Mouse (Mus musculus): Measurements from ENCODE around the gene Fkbp9. TPM values are rescaled to one million over a fixed set of nuclear protein-coding genes. Genes with fewer than 3 reads are reported as not detected.

Gene Fkbp9
- polyA plus RNA-seq, 1 experiment from 2014 or later, result 50.4 TPM

DNA sequence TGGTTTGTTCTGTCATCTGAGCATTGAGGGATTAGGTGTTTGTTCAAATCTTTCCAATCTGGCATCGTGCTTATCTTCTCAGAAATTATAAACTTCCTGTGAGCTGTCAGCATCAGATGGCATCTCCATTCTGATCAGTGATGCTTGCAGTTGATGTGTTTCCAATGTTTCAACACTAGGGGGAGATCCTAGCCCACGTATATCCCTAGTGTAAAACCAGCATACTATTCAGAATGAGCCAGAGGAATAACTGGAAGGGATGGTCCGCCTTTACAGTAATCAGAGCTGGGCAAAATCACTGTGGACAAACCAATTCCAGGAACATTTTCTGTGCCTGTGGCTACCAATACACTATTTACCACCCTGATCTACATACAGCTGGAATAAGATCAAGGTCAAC is 23.2 kb upstream of the Fkbp9 start:
- no peaks in the 10 kb centered on the region for H3K27me3 ChIP-seq
- H3K9me3 ChIP-seq, result no peaks in the 10 kb centered on the region
- no peak overlapping the region for H3K9ac ChIP-seq
- H3K4me2 ChIP-seq, result no peak overlapping the region
- peak; percentile 84 for ATAC-seq (ENCODE audit: low FRiP score)
- no peaks in the 10 kb centered on the region for H3K36me3 ChIP-seq (replicated peaks)
- 17% methylated on average over 3 of the region's 3 CpGs for WGBS
- H3K4me1 ChIP-seq, result peaks cover 8% of the 10 kb centered on the region
- no peak overlapping the region for H3K4me3 ChIP-seq (replicated peaks)
- H3K27ac ChIP-seq, result no peak overlapping the region

GRCm38 (mm10) chr6:56813332-56813731 is 18.5 kb upstream of the Fkbp9 start:
- no peaks in the 10 kb centered on the region for H3K27me3 ChIP-seq
- H3K4me1 ChIP-seq, result peaks cover 10% of the 10 kb centered on the region
- no peak overlapping the region for H3K27ac ChIP-seq
- 38% methylated on average over 2 of the region's 2 CpGs for WGBS
- no peaks in the 10 kb centered on the region for H3K9me3 ChIP-seq
- no peak for ATAC-seq (ENCODE audit: low FRiP score)
- no peak overlapping the region for H3K9ac ChIP-seq
- no peaks in the 10 kb centered on the region for H3K36me3 ChIP-seq (replicated peaks)
- no peak overlapping the region for H3K4me3 ChIP-seq (replicated peaks)
- H3K4me2 ChIP-seq, result no peak overlapping the region

- ATAC-seq (ENCODE audit: low FRiP score), result no peak
- peaks cover 2% of the 10 kb centered on the region for H3K4me1 ChIP-seq
- WGBS, result 72% methylated on average over 5 of the region's 5 CpGs
- no peaks in the 10 kb centered on the region for H3K36me3 ChIP-seq (replicated peaks)
- no peak overlapping the region for H3K4me2 ChIP-seq
- H3K9me3 ChIP-seq, result no peaks in the 10 kb centered on the region
- H3K4me3 ChIP-seq (replicated peaks), result no peak overlapping the region
- no peak overlapping the region for H3K27ac ChIP-seq
- H3K27me3 ChIP-seq, result no peaks in the 10 kb centered on the region
- no peak overlapping the region for H3K9ac ChIP-seq
Measured at GRCm38 (mm10) chr6:56818436-56819123, 13.3 kb upstream of the Fkbp9 start.

DNA sequence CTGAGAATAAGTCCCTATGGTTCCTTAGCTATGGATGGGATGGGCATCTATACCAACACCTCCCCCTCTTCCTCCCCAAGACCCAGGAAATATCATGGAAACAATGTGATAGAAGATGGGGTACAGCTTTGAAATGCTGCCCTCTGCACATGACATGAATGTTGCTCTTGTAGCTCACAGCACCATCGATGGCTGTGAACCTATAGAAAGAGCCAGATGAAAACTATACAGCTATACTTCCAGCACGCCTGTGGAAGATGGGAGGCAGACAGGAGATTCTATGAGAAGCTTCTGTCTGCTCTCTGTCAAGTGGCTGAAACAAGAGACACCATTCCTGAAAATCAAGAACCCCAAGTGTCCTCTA is 12.8 kb upstream of the Fkbp9 start:
- H3K4me2 ChIP-seq, result no peak overlapping the region
- ATAC-seq (ENCODE audit: low FRiP score), result no peak
- H3K27ac ChIP-seq, result no peak overlapping the region
- no peaks in the 10 kb centered on the region for H3K36me3 ChIP-seq (replicated peaks)
- H3K4me1 ChIP-seq, result no peaks in the 10 kb centered on the region
- no peaks in the 10 kb centered on the region for H3K9me3 ChIP-seq
- 89% methylated on average over 2 of the region's 2 CpGs for WGBS
- no peak overlapping the region for H3K4me3 ChIP-seq (replicated peaks)
- no peaks in the 10 kb centered on the region for H3K27me3 ChIP-seq
- H3K9ac ChIP-seq, result no peak overlapping the region

DNA sequence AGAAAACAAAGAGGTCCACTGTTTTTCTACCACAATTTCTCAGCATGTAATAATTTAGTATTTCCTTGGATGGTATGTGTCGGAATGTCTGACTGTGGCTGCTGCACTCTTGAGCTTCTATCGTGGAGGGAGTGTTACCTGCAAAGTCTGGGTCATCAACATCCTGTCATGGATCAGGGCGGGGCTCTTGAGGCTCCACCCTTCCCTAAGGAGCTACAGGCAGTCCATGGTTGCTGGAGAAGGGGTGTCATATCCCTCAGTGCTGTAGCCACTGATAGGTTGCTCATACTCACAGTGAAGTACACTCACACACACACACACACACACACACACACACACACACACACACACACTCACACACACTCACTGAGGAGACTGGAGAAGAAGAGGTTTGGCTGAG is 6.2 kb upstream of the Fkbp9 start:
- Histone ChIP-seq H3K27me3 (no peaks in the 10 kb centered on the region), H3K4me2 (no peak overlapping the region), H3K9me3 (no peaks in the 10 kb centered on the region), H3K4me1 (no peaks in the 10 kb centered on the region), H3K9ac (no peak overlapping the region), H3K27ac (no peak overlapping the region), H3K4me3 (replicated peaks) (no peak overlapping the region), H3K36me3 (replicated peaks) (no peaks in the 10 kb centered on the region)
- WGBS, result 71% methylated on average over 3 of the region's 3 CpGs
- no peak for ATAC-seq (ENCODE audit: low FRiP score)

- peak overlapping the region; percentile 85 for H3K4me2 ChIP-seq
- H3K4me3 ChIP-seq (replicated peaks), result peak overlapping the region; percentile 62
- peaks cover 4% of the 10 kb centered on the region; the same call in 1 of the 2 replicates for H3K27me3 ChIP-seq
- peak; percentile 27 for ATAC-seq (ENCODE audit: low FRiP score)
- H3K27ac ChIP-seq, result peak overlapping the region; percentile 70; the same call in 1 of the 2 replicates
- peaks cover 3% of the 10 kb centered on the region; the same call in 1 of the 2 replicates for H3K4me1 ChIP-seq
- peak overlapping the region; percentile 66 for H3K9ac ChIP-seq
- WGBS, result 2% methylated on average over 14 of the region's 15 CpGs
- no peaks in the 10 kb centered on the region for H3K9me3 ChIP-seq
- no peaks in the 10 kb centered on the region for H3K36me3 ChIP-seq (replicated peaks)
Measured at GRCm38 (mm10) chr6:56832407-56832796, 543 bp downstream of the Fkbp9 start.

DNA sequence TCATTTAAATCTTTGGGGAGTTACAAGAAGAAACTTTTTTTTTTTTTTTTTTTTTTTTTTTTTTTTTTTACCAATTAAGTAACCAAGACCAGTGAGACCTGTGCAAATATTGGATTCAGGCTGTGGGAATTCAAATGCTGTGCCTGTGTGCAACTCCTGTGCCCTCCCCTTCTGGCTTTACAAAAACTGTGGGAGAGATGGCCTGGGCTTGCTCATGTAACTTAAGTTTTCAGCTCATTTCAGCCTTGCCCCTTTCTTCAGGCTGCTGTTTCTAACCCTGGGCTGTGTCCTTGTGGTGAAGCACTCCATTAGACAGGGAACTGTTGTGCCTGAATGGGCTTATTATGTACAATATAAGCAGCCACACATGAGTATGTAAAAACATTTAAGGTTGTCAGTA is 971 bp downstream of the Fkbp9 start:
- Histone ChIP-seq H3K4me1 (peaks cover 3% of the 10 kb centered on the region; the same call in 1 of the 2 replicates), H3K36me3 (replicated peaks) (no peaks in the 10 kb centered on the region), H3K4me2 (peak overlapping the region; percentile 85), H3K9me3 (no peaks in the 10 kb centered on the region), H3K27me3 (peaks cover 4% of the 10 kb centered on the region; the same call in 1 of the 2 replicates), H3K9ac (no peak overlapping the region), H3K4me3 (replicated peaks) (no peak overlapping the region; the same call in 1 of the 2 replicates), H3K27ac (no peak overlapping the region)
- no peak for ATAC-seq (ENCODE audit: low FRiP score)

GRCm38 (mm10) chr6:56834769-56835168 is 2.9 kb downstream of the Fkbp9 start:
- H3K27ac ChIP-seq, result no peak overlapping the region
- no peak overlapping the region for H3K9ac ChIP-seq
- H3K9me3 ChIP-seq, result no peaks in the 10 kb centered on the region
- no peak overlapping the region for H3K4me2 ChIP-seq
- H3K4me3 ChIP-seq (replicated peaks), result no peak overlapping the region
- ATAC-seq (ENCODE audit: low FRiP score), result no peak
- WGBS, result 55% methylated on average over 5 of the region's 5 CpGs
- H3K27me3 ChIP-seq, result peaks cover 4% of the 10 kb centered on the region; the same call in 1 of the 2 replicates
- no peaks in the 10 kb centered on the region for H3K36me3 ChIP-seq (replicated peaks)
- H3K4me1 ChIP-seq, result peaks cover 3% of the 10 kb centered on the region; the same call in 1 of the 2 replicates

GRCm38 (mm10) chr6:56835532-56835931 is 3.7 kb downstream of the Fkbp9 start:
- no peak for ATAC-seq (ENCODE audit: low FRiP score)
- Histone ChIP-seq H3K36me3 (replicated peaks) (no peaks in the 10 kb centered on the region), H3K9me3 (no peaks in the 10 kb centered on the region), H3K4me1 (peaks cover 3% of the 10 kb centered on the region; the same call in 1 of the 2 replicates), H3K27me3 (peaks cover 4% of the 10 kb centered on the region; the same call in 1 of the 2 replicates), H3K27ac (no peak overlapping the region), H3K9ac (no peak overlapping the region), H3K4me2 (no peak overlapping the region), H3K4me3 (replicated peaks) (no peak overlapping the region)
- WGBS, result 86% methylated on average over 10 of the region's 10 CpGs

DNA sequence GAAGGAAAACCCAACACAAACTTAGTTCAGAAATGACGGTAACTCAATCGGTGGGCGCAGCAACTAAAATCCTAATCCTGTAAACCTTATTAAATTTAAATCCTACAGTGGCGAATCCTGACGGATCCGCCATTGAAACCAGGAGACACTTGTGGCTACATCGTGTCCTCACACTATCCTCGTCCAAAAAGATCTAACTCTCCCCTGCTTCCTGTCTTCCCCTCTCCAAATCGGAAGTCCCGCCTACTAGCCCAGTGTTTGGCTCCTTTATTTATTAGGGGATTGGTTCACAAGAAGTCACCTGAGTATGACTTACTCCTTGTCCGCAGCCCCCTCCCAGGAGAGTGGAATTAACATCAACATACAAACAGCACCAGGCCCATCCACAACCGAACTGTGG is 5.3 kb downstream of the Fkbp9 start:
- WGBS, result 95% methylated on average over 12 of the region's 12 CpGs
- Histone ChIP-seq H3K27ac (no peak overlapping the region), H3K4me1 (peaks cover 3% of the 10 kb centered on the region; the same call in 1 of the 2 replicates), H3K4me3 (replicated peaks) (no peak overlapping the region), H3K27me3 (peaks cover 4% of the 10 kb centered on the region; the same call in 1 of the 2 replicates), H3K4me2 (no peak overlapping the region), H3K9me3 (no peaks in the 10 kb centered on the region), H3K36me3 (replicated peaks) (no peaks in the 10 kb centered on the region), H3K9ac (no peak overlapping the region)
- ATAC-seq (ENCODE audit: low FRiP score), result no peak

- WGBS, result 88% methylated on average over 3 of the region's 3 CpGs
- no peak for ATAC-seq (ENCODE audit: low FRiP score)
- H3K4me2 ChIP-seq, result no peak overlapping the region
- H3K4me1 ChIP-seq, result no peaks in the 10 kb centered on the region
- no peak overlapping the region for H3K27ac ChIP-seq
- H3K27me3 ChIP-seq, result no peaks in the 10 kb centered on the region
- H3K4me3 ChIP-seq (replicated peaks), result no peak overlapping the region
- H3K9ac ChIP-seq, result no peak overlapping the region
- H3K36me3 ChIP-seq (replicated peaks), result no peaks in the 10 kb centered on the region
- H3K9me3 ChIP-seq, result no peaks in the 10 kb centered on the region
Measured at GRCm38 (mm10) chr6:56837621-56838020, 5.8 kb downstream of the Fkbp9 start.

DNA sequence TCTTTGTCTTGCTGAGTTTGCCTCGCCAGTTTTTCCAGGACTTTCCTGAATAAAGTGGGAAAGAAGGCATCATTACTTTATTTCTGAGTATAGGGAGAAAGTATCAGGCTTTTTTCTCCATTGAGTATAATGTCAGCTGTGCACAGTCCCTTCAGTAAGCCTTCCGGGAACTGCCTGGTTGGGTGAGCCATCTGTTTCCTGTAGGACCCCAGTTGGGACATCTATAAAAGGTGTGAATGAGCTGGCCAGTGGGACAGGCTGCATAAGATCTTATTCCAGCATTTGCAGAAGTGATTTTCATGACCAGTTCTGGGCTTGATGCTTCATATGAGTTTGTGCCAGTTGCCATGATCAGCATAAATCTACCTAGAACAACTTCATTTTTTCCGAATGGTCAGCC is 11.4 kb downstream of the Fkbp9 start:
- no peak overlapping the region for H3K9ac ChIP-seq
- no peaks in the 10 kb centered on the region for H3K4me1 ChIP-seq
- no peaks in the 10 kb centered on the region for H3K36me3 ChIP-seq (replicated peaks)
- no peaks in the 10 kb centered on the region for H3K27me3 ChIP-seq
- H3K4me3 ChIP-seq (replicated peaks), result no peak overlapping the region
- no peaks in the 10 kb centered on the region for H3K9me3 ChIP-seq
- no peak overlapping the region for H3K4me2 ChIP-seq
- H3K27ac ChIP-seq, result no peak overlapping the region
- no peak for ATAC-seq (ENCODE audit: low FRiP score)
- WGBS, result 83% methylated on average over 3 of the region's 3 CpGs

GRCm38 (mm10) chr6:56844365-56844764 is 12.5 kb downstream of the Fkbp9 start:
- H3K4me1 ChIP-seq, result no peaks in the 10 kb centered on the region
- no peak overlapping the region for H3K9ac ChIP-seq
- no peak overlapping the region for H3K4me3 ChIP-seq (replicated peaks)
- no peaks in the 10 kb centered on the region for H3K9me3 ChIP-seq
- ATAC-seq (ENCODE audit: low FRiP score), result no peak
- H3K27ac ChIP-seq, result no peak overlapping the region
- WGBS, result 88% methylated on average over 2 of the region's 2 CpGs
- no peaks in the 10 kb centered on the region for H3K27me3 ChIP-seq
- no peaks in the 10 kb centered on the region for H3K36me3 ChIP-seq (replicated peaks)
- no peak overlapping the region for H3K4me2 ChIP-seq

Data from forebrain, embryonic 12.5 days (tissue).